Mouse (Mus musculus) stomach, postnatal 0 days (tissue): ENCODE results near the gene Ces3b. TPM values are rescaled to one million over a fixed set of nuclear protein-coding genes. Genes with fewer than 3 reads are reported as not detected.
"Not testable (repeated sequence)": the region's sequence is repeated elsewhere in the genome, so short reads cannot be mapped to it uniquely, and the experiment has no call there.

Experiments used
- ATAC-seq: fragments of 200-750 bp; cut with Nextera tagmentation; 2 replicates; pipeline ENCODE4 v1.8.0; 2017; ENCODE audit not compliant: low FRiP score, low TSS enrichment
- DNase-seq: peaks from one replicate; pipeline ENCODE4 v3.0.0-alpha.2; 2016; ENCODE audit warnings: low spot score
- H3K27ac ChIP-seq: fragments of 300-500 bp; sonication (generic); replicated peaks from 2 replicates; pipeline ENCODE4 v1.5.1; 2014; ENCODE audit warnings: mild to moderate bottlenecking, control low read depth
- H3K27me3 ChIP-seq: fragments of 300-500 bp; sonication (generic); 2 replicates; pipeline ENCODE4 v1.6.1; 2014; ENCODE audit warnings: low read length; ENCODE audit not compliant: control insufficient read depth, insufficient read depth
- H3K36me3 ChIP-seq: fragments of 300-500 bp; sonication (generic); 2 replicates; pipeline ENCODE4 v1.6.1; 2014; ENCODE audit warnings: low read length, mixed read lengths; ENCODE audit not compliant: control insufficient read depth, insufficient read depth
- H3K4me1 ChIP-seq: fragments of 300-500 bp; sonication (generic); replicated peaks from 2 replicates; pipeline ENCODE4 v1.6.1; 2014; ENCODE audit warnings: antibody characterized with exemption; ENCODE audit not compliant: control insufficient read depth, insufficient read depth
- H3K4me2 ChIP-seq: fragments of 300-500 bp; sonication (generic); replicated peaks from 2 replicates; pipeline ENCODE4 v1.6.1; 2014; ENCODE audit warnings: low read depth, mild to moderate bottlenecking, control low read depth, moderate library complexity
- H3K4me3 ChIP-seq: fragments of 300-500 bp; sonication (generic); 2 replicates; pipeline ENCODE4 v1.5.1; 2014; ENCODE audit warnings: low read depth, low read length, control low read depth
- H3K9ac ChIP-seq: fragments of 300-500 bp; sonication (generic); 2 replicates; pipeline ENCODE4 v1.6.1; 2014; ENCODE audit warnings: mild to moderate bottlenecking, low read length, control low read depth, mixed read lengths
- H3K9me3 ChIP-seq: fragments of 300-500 bp; sonication (generic); 2 replicates; pipeline ENCODE4 v1.6.1; 2016; ENCODE audit warnings: low read length; ENCODE audit not compliant: control insufficient read depth
- CTCF ChIP-seq: IDR thresholded peaks from 2 replicates; pipeline ENCODE4 v1.5.1; 2016; ENCODE audit warnings: antibody characterized with exemption, low read depth, mild to moderate bottlenecking, moderate library complexity
- EP300 ChIP-seq: optimal IDR thresholded peaks from 2 replicates; pipeline ENCODE3; 2016; ENCODE audit warnings: antibody characterized with exemption
- WGBS: fragments of 180-500 bp; shearing (Covaris S2); extraction: QIAGEN DNeasy Blood & Tissue Kit; methylation state at CpG from one replicate; pipeline ENCODE4 v1.1.7; 2014; 5-methylcytosine and 5-hydroxymethylcytosine counted together
- polyA plus RNA-seq: library from polyadenylated mRNA; unstranded; fragments of >200 nt; fragmentation: Nextera tagmentation; extraction: Ambion mirVana; gene quantifications from 2 replicates; pipeline ENCODE4 v1.2.1, GENCODE M21; 2015

Gene Ces3b
- polyA plus RNA-seq, 1 experiment from 2014 or later, result not detected

DNA sequence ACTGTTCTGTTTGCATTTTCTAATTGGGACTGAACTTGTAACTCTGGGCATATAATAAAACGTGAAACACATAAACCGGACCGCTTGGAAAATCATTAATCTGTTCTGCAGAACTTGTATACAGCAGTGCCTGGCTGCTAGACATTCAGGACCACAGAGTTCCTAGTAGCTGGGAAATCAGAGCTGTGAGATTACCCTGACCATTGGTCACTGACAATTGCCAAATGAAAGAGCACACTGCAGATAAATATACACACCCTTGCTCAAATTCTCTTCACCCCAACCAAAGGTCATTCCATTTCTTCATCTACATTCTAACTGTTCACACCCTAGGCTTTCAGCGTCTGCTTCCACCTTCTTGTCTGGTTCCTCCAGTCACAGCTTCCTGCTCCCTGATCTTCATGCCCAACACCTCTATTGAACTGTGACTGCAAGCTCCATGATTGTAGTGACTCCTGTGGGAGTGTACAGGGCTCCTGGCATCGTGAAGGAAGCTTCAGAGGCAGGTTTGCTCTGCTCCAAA lies 2.7 kb upstream of the Ces3b start:
- Histone ChIP-seq H3K9ac (no peak overlapping the region), H3K9me3 (no peaks in the 10 kb centered on the region), H3K36me3 (no peaks in the 10 kb centered on the region), H3K4me3 (no peak overlapping the region), H3K4me2 (no peak overlapping the region), H3K27me3 (no peaks in the 10 kb centered on the region), H3K27ac (no peak overlapping the region), H3K4me1 (no peaks in the 10 kb centered on the region)
- TF ChIP-seq EP300, result no peak
- ATAC-seq (no peak), DNase-seq (no peak)
- 51% methylated on average over 5 of the region's 5 CpGs for WGBS

DNA sequence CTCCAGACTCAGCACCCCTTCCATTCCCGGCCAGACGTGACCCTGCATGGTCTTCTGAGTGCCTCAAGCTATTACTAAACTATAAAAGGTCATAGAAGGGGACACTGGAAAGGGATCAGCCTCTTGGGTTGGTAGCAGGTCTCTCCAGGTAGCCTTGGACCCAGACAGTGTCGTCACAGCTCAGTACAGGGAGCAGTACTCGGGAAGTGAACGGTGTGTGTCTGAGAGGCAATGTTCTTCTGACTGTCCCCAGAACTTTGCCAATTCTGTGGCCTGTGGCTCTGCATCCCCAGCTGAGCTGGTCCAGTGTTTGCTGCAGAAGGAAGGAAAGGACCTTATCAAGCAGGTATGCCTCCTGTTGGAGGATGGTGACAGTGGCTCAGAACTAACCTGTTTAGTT lies 4.6 kb downstream of the Ces3b start:
- ATAC-seq, H3K9me3 ChIP-seq, H3K4me3 ChIP-seq, H3K9ac ChIP-seq, H3K27ac ChIP-seq, H3K4me1 ChIP-seq, DNase-seq, H3K4me2 ChIP-seq, H3K27me3 ChIP-seq, H3K36me3 ChIP-seq: not testable (repeated sequence)
- 81% methylated on average over 5 of the region's 5 CpGs for WGBS

DNA sequence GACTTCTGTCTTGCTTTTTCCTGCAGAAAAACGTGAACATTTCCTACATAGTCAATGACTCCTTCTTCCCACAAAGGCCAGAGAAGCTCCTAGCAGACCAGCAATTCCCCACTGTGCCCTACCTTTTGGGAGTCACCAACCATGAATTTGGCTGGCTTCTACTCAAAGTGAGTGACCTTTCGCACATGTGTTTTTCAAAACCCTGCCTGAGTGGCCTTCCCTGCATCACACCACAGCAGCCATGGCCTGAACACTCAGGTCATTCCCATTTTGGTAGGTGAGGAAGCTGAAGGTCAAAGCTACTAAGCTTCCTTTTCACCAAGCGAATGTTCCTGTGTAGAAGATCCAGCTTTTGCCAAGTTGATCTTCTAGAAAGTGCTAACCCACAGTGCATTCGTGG lies 5.0 kb downstream of the Ces3b start:
- no peak for ATAC-seq

DNA sequence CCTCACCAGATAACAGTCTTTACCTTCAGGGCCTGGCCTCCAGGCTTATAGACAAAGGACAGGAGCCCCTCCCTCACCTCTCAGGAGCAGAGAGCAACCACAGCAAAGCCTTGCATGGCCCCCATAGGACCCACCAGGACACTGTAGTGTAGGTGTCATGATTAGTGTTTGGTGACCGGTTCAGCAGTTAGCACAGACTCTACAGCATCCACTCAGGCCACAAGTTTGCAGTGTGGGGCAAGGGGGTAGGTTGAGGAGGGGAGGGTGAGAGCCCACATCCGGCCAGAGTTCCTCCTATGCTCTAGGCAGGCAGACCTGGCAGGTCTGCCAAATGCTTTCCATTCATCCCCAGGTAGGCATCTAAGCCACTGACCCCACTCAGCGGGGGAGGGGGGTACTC lies 10.4 kb downstream of the Ces3b start:
- WGBS, result 78% methylated on average over 3 of the region's 3 CpGs
- TF ChIP-seq CTCF (no peak), EP300 (no peak)
- H3K9me3 ChIP-seq, result no peaks in the 10 kb centered on the region
- H3K27me3 ChIP-seq, result no peaks in the 10 kb centered on the region
- no peaks in the 10 kb centered on the region for H3K36me3 ChIP-seq
- DNase-seq (no peak), ATAC-seq (no peak)
- H3K9ac ChIP-seq, result no peak overlapping the region
- no peaks in the 10 kb centered on the region for H3K4me1 ChIP-seq
- H3K4me3 ChIP-seq, result no peak overlapping the region
- H3K4me2 ChIP-seq, result no peak overlapping the region
- H3K27ac ChIP-seq, result no peak overlapping the region

More for the DNA sequence above, 5.0 kb downstream of the Ces3b start:
- Histone ChIP-seq H3K4me1 (no peaks in the 10 kb centered on the region), H3K27ac (no peak overlapping the region), H3K4me2 (no peak overlapping the region), H3K9ac (no peak overlapping the region), H3K36me3 (no peaks in the 10 kb centered on the region), H3K4me3 (no peak overlapping the region), H3K9me3 (no peaks in the 10 kb centered on the region), H3K27me3 (no peaks in the 10 kb centered on the region)
- TF ChIP-seq EP300 (no peak), CTCF (no peak)
- DNase-seq, result no peak
- 70% methylated on average over 4 of the region's 4 CpGs for WGBS

DNA sequence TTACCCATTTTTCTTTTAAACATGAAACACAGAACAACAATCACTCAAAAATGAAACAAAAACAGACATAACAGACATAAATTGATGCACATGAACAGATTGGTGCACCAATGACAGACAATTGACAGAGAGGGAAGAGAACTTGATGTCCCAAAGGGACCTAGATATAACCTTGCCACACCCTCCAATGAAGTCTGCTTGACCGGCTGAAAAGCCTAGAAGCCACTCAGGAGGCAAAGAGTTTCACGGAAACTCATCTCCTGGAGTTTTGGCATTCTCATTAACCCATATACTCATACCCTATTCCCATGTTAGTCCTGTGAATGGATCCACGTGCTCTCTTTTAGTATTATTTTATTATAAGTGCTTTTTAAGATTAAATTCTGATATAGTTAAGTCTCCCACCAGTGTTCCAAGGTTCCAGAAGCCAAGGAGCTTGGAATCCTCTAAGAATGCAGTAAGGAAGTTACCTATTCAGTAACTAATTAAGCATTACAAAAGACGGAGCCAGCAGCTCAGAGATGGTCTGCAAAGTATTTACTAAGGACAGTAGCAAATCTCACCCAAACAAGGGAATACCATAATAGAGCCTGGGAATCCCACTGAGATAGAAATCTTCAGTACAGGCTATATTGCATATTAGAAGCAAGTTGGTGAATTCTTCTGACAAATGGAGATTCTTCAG lies 18.7 kb downstream of the Ces3b start:
- ATAC-seq, H3K4me1 ChIP-seq, H3K4me3 ChIP-seq, H3K36me3 ChIP-seq, H3K27ac ChIP-seq, H3K9me3 ChIP-seq, DNase-seq, H3K4me2 ChIP-seq, H3K9ac ChIP-seq, H3K27me3 ChIP-seq: not testable (repeated sequence)
- WGBS, result 76% methylated on average over 4 of the region's 4 CpGs

DNA sequence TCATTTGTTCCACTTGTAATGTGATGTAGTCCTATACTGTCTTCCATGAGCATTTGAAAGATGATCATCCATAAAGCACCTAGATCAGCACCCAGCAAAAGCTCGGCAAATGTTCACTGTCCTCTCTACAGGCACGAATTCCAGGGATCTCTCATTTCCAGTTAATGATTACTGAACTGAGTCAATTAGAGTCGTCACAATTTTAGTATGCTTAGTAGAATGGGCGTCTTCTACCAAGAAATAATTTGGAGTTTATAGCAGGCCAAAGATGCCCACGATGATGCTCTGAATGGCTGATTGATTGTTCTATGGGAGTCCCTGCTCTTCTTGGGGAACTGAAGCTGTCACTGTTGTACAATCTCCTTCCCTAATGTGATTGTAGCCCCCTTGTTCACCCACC lies 20.1 kb downstream of the Ces3b start:
- not testable (repeated sequence) for H3K36me3 ChIP-seq, H3K27ac ChIP-seq, H3K4me1 ChIP-seq, ATAC-seq, H3K4me3 ChIP-seq, H3K9ac ChIP-seq, H3K27me3 ChIP-seq, DNase-seq, H3K9me3 ChIP-seq, H3K4me2 ChIP-seq
- 76% methylated on average over 5 of the region's 5 CpGs for WGBS
